Mouse (Mus musculus) embryonic facial prominence, embryonic 12.5 days (tissue): Measurements from ENCODE around the gene Evc2. TPM values are rescaled to one million over a fixed set of nuclear protein-coding genes. Genes with fewer than 3 reads are reported as not detected.

Source experiments
- ATAC-seq: fragments of 200-750 bp; cut with Nextera tagmentation; 2 replicates; pipeline ENCODE4 v1.8.0; 2017; ENCODE audit not compliant: insufficient number of reproducible peaks, insufficient read depth, low FRiP score, low TSS enrichment
- H3K27ac ChIP-seq: fragments of 300-500 bp; sonication (generic); 2 replicates; pipeline ENCODE4 v1.5.1; 2016; ENCODE audit warnings: mild to moderate bottlenecking
- H3K27me3 ChIP-seq: fragments of 300-500 bp; sonication (generic); 2 replicates; pipeline ENCODE4 v1.6.1; 2016; ENCODE audit warnings: mild to moderate bottlenecking, moderate library complexity
- H3K36me3 ChIP-seq: fragments of 300-500 bp; sonication (generic); 2 replicates; pipeline ENCODE4 v1.6.1; 2016; ENCODE audit warnings: mild to moderate bottlenecking
- H3K4me1 ChIP-seq: fragments of 300-500 bp; sonication (generic); 2 replicates; pipeline ENCODE4 v1.6.1; 2016
- H3K4me2 ChIP-seq: fragments of 300-500 bp; sonication (generic); replicated peaks from 2 replicates; pipeline ENCODE4 v1.6.1; 2016; ENCODE audit warnings: mild to moderate bottlenecking, moderate library complexity
- H3K4me3 ChIP-seq: fragments of 300-500 bp; sonication (generic); 2 replicates; pipeline ENCODE4 v1.5.1; 2016; ENCODE audit warnings: mild to moderate bottlenecking
- H3K9ac ChIP-seq: fragments of 300-500 bp; sonication (generic); 2 replicates; pipeline ENCODE4 v1.6.1; 2016; ENCODE audit warnings: mild to moderate bottlenecking, moderate library complexity
- H3K9me3 ChIP-seq: fragments of 300-500 bp; sonication (generic); 2 replicates; pipeline ENCODE4 v1.6.1; 2016; ENCODE audit warnings: mild to moderate bottlenecking, moderate library complexity
- WGBS: fragments of 180-500 bp; shearing (Covaris S2); methylation state at CpG from one replicate; pipeline ENCODE4 v1.1.7; 2016; 5-methylcytosine and 5-hydroxymethylcytosine counted together
- polyA plus RNA-seq: library from polyadenylated mRNA; unstranded; fragments of >200 nt; fragmentation: Nextera tagmentation; extraction: Ambion mirVana; gene quantifications from 2 replicates; pipeline ENCODE4 v1.2.1, GENCODE M21; 2016

Gene Evc2
- polyA plus RNA-seq, 1 experiment from 2014 or later: 25.1 TPM

DNA sequence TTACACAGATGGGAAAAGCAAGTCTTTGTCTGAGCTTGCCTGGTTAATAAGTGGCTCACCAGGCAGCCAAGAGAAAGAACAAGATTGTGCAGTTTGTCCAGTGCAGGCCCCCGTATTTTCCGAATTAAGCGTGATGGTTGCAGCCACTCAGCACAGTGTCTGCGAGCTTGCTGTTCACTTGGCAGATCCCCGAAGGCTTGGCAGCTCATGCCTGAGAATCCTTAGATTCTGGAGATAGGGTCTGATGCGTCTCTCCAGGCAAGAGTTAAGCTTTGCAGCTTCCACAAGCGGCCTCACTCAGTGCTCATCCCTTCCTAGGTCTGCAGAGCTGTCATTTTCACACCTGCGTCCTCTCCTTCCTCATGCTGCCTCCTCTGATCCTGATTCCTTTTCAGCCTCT, 30.5 kb downstream of the Evc2 start:
- peaks cover 42% of the 10 kb centered on the region for H3K36me3 ChIP-seq
- no peak overlapping the region for H3K9ac ChIP-seq
- ATAC-seq: no peak
- no peaks in the 10 kb centered on the region for H3K27me3 ChIP-seq
- H3K4me2 ChIP-seq: no peak overlapping the region
- H3K9me3 ChIP-seq: no peaks in the 10 kb centered on the region
- WGBS: 89% methylated on average over 8 of the region's 8 CpGs
- H3K4me3 ChIP-seq: no peak overlapping the region
- no peak overlapping the region for H3K27ac ChIP-seq
- H3K4me1 ChIP-seq: peaks cover 7% of the 10 kb centered on the region; the same call in 1 of the 2 replicates

DNA sequence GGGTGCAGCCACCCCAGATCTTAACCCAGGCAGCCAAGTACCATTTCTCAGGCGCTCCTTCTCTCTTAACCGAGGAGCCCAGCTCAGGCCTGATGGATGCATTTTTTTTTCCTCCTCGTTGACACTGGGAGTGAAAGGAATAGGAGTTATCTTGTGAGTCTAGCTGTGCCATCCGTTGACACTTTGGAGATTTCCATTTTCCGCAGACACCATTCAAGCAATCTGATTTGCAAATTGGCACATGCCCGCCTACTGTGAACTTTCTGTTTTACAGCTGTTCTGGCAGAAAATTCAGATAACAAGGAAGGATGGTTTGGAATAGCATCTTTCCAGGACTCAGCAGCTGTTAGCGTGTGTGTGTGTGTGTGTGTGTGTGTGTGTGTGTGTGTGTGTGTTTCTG, 39.1 kb downstream of the Evc2 start:
- ATAC-seq: no peak
- H3K4me1 ChIP-seq: no peaks in the 10 kb centered on the region
- H3K27ac ChIP-seq: no peak overlapping the region
- WGBS: 86% methylated on average over 7 of the region's 7 CpGs
- H3K4me3 ChIP-seq: no peak overlapping the region
- no peaks in the 10 kb centered on the region for H3K9me3 ChIP-seq
- H3K4me2 ChIP-seq: no peak overlapping the region
- no peak overlapping the region for H3K9ac ChIP-seq
- no peaks in the 10 kb centered on the region for H3K27me3 ChIP-seq
- H3K36me3 ChIP-seq: peaks cover 47% of the 10 kb centered on the region

DNA sequence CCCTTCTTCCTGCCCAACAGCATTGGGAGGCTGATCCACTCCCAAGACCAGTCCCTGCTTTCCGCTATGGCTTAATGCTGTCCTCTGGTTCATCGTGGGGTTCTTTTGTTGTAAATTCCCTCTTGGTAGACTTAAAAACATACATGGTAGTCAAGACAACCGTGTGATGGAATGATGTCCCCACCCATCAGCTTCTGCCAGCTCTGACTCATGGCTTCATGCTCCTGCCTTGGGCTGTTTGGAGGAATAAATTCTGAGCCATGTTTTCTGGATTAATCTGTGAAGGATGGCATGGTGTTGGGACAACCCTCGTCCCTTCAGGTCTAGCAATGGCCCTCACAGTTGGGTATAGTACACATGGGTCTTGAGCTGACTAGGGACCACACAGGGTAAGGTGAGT, 42.3 kb downstream of the Evc2 start:
- H3K36me3 ChIP-seq: peaks cover 58% of the 10 kb centered on the region
- H3K27me3 ChIP-seq: no peaks in the 10 kb centered on the region
- H3K27ac ChIP-seq: no peak overlapping the region
- H3K4me1 ChIP-seq: no peaks in the 10 kb centered on the region
- no peaks in the 10 kb centered on the region for H3K9me3 ChIP-seq
- no peak overlapping the region for H3K9ac ChIP-seq
- 92% methylated on average over 4 of the region's 4 CpGs for WGBS
- no peak overlapping the region for H3K4me3 ChIP-seq
- no peak overlapping the region for H3K4me2 ChIP-seq
- ATAC-seq: no peak

DNA sequence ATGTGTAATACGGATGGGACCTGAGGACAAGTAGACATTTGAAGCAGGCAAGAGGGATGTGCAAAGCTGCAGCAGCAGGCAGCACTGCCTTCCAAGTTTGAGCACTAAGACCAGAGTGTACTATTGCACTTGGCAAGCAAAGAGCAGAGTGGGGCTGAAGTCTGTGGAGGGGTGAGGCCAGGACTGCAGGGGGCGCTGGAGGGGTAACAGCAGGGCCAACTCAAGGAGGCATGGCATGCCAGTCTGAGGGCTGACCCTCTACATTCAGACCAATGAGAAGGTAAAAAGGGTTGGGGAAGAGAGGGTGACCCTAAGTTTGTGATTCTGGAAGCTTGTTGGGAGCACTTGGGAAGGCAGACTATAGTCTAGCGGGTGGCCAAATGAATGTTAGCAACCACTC, 45.3 kb downstream of the Evc2 start:
- 91% methylated on average over 3 of the region's 3 CpGs for WGBS
- Histone ChIP-seq H3K36me3 (peaks cover 81% of the 10 kb centered on the region), H3K9ac (no peak overlapping the region)

DNA sequence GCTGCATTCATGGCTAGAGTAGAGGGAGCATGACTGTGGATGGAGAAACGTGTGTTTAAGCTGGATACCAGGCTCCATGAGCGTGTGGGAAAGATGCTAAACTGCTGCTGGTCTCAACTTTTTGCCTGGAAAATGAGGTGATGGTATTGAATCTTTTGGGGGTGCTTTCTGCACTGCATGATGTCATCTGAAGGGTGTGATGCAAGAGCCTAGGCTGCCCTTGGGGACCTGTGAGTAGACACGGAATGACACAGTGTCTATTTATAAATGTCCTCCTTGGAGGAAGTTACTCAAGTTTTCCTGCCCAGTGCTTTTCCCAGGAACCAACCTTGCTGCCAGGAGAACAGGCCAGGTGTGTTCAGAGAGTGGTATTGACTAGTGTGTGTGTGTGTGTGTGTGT, 50.3 kb downstream of the Evc2 start:
- Histone ChIP-seq H3K4me1 (no peaks in the 10 kb centered on the region; the same call in 1 of the 2 replicates), H3K27ac (no peak overlapping the region), H3K4me3 (no peak overlapping the region), H3K4me2 (no peak overlapping the region), H3K27me3 (no peaks in the 10 kb centered on the region), H3K9ac (no peak overlapping the region), H3K9me3 (no peaks in the 10 kb centered on the region), H3K36me3 (peaks cover 54% of the 10 kb centered on the region)
- 92% methylated on average over 3 of the region's 3 CpGs for WGBS
- no peak for ATAC-seq

More for the DNA sequence above, 45.3 kb downstream of the Evc2 start:
- Histone ChIP-seq H3K4me2 (no peak overlapping the region), H3K27me3 (no peaks in the 10 kb centered on the region), H3K4me1 (no peaks in the 10 kb centered on the region), H3K27ac (no peak overlapping the region), H3K9me3 (no peaks in the 10 kb centered on the region), H3K4me3 (no peak overlapping the region)
- no peak for ATAC-seq

DNA sequence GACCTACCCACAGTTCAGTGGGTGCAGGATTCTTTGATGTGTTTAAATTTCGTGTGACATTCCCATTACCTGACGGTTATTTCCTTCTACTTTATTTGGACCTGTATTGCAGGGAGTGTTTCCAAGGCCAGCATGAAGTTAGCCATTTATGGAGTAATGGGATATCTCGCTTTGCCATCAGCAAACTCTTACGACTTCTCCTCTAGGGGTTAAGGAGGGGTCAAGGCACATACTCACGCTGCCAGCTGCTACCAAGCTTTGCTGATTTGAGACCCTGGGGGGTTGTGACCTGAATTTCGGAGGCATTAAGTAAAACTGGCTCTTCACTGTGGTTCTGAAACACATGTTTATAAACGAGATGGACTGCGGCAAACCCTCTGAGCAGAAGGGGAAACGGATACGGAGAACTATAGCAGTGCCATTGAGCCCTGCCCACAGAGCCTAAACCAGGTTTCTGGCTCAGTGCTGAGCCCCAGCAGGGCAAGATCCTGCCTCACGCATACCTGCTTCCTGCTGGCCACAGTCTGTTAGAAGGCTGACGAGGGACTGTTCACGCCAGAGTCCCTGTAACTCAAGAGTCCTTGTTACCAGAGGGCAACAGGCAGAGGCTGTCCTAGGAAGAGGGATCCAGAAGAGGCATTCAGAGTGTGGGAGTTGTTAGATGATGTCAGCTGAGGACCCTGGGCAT, 51.7 kb downstream of the Evc2 start:
- 40% methylated on average over 13 of the region's 13 CpGs for WGBS
- Histone ChIP-seq H3K9me3 (no peaks in the 10 kb centered on the region), H3K27ac (no peak overlapping the region), H3K36me3 (peaks cover 54% of the 10 kb centered on the region), H3K27me3 (no peaks in the 10 kb centered on the region), H3K9ac (no peak overlapping the region), H3K4me1 (no peaks in the 10 kb centered on the region; the same call in 1 of the 2 replicates), H3K4me2 (no peak overlapping the region), H3K4me3 (no peak overlapping the region)
- ATAC-seq: no peak

DNA sequence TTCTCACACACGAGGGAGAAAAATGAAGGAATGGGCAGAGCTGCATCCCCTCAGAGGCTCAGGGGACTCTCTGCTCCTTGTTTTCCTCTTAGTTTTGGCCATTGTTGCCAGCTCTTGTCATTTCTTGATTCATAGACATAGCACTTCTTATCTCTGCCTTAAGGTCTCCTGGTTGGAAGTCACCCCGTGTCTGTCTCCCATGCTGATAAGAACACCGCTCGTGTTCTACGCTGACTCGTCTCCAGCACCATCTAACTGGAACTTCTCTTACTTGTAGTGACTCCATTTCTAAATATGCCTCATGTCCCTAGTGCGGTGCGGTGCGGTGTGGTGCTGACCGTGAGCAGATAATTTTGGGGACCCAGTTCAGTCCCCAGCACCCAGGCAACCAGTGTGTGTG, 52.6 kb downstream of the Evc2 start:
- Histone ChIP-seq H3K4me2 (no peak overlapping the region), H3K9ac (no peak overlapping the region), H3K36me3 (peaks cover 54% of the 10 kb centered on the region), H3K27ac (no peak overlapping the region), H3K9me3 (no peaks in the 10 kb centered on the region), H3K4me3 (no peak overlapping the region), H3K4me1 (no peaks in the 10 kb centered on the region; the same call in 1 of the 2 replicates), H3K27me3 (no peaks in the 10 kb centered on the region)
- WGBS: 94% methylated on average over 10 of the region's 10 CpGs
- ATAC-seq: no peak

DNA sequence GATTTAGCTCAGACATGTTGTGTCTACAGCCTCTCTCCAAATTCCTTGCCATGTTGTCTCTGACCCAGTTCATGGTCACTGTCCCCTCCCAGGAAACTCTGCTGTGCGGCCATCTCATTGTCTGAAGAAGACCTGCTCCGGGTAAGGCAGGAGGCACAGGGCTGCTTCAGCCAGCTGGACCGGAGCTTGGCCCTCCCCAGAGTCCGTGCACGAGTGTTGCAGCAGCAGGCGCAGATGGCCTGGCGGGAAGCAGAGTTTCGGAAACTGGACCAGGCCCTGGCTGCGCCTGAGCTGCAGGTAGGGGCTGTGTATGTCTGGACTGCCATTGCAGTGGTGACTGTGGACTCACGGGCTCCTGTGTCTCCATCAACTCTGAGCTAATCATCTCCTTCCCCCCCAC, 53.6 kb downstream of the Evc2 start:
- Histone ChIP-seq H3K36me3 (peaks cover 47% of the 10 kb centered on the region), H3K4me3 (no peak overlapping the region), H3K27me3 (no peaks in the 10 kb centered on the region), H3K27ac (no peak overlapping the region), H3K4me1 (no peaks in the 10 kb centered on the region; the same call in 1 of the 2 replicates), H3K9me3 (no peaks in the 10 kb centered on the region), H3K9ac (no peak overlapping the region), H3K4me2 (no peak overlapping the region)
- no peak for ATAC-seq
- 87% methylated on average over 10 of the region's 10 CpGs for WGBS

DNA sequence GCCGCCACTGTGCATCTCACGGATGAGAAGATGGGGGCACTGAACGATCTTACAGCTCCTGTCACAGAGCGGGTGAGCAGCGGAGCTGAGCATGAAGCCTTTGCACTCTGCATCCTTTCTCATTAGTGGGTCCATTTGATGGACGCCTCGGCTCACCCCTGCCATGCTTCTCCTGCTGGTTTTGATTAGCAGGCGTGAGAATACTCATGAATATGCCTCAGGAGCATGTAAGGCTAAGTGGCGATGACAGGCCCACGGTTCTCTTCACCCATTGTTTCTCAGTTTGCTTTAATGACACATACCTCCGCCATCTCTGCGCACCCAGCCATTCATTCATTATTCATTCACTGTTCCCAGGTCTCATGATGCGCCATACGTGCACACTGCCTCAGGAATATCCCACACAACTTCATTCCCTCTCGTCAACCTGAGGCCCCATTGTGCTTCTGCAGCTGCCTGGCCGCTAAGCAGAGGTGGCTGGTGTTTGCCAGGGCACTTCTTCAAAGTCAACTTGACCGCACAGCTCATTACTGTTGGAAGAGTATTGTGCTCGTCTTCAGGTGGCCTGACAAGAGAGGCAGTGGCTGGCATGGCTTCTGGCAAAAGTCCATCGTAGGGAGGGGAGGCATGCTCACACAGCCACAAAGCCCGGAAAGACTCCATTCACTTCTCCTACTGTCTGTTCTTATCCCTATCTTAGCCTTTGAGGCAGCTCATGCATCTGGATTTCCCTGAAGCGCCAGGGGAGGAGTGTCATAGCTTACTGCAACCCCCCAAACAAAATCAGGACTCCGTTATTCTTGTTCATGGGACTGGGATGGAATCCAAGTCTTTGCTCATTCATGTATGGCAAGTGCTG, 57.1 kb downstream of the Evc2 start:
- H3K4me2 ChIP-seq: no peak overlapping the region
- no peak overlapping the region for H3K9ac ChIP-seq
- no peaks in the 10 kb centered on the region for H3K9me3 ChIP-seq
- H3K27ac ChIP-seq: no peak overlapping the region
- H3K36me3 ChIP-seq: peaks cover 43% of the 10 kb centered on the region
- 85% methylated on average over 22 of the region's 22 CpGs for WGBS
- ATAC-seq: no peak
- H3K4me3 ChIP-seq: no peak overlapping the region
- no peaks in the 10 kb centered on the region for H3K27me3 ChIP-seq
- no peaks in the 10 kb centered on the region for H3K4me1 ChIP-seq

DNA sequence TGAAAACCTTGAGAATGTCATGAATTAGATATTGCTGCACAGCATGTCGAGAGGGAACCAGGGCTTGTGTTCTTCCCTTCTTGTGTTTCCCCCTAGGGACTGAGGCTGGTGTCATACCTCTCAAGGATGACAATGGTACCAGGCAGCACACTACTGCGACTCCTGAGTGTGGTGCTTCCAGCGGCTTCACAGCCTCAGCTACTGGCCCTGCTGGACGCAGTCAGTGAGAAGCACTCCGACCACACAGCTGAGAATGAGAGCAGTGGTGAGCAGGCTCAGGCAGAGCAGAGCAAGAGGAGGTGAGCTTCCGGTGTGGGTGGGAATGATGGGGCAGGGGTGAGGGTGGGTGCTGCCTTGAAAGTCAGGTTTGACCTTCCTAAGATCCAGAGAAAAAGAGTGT, 80.7 kb downstream of the Evc2 start:
- no peaks in the 10 kb centered on the region for H3K9me3 ChIP-seq
- no peak overlapping the region for H3K4me3 ChIP-seq
- WGBS: 83% methylated on average over 6 of the region's 6 CpGs
- H3K4me1 ChIP-seq: no peaks in the 10 kb centered on the region
- no peak overlapping the region for H3K9ac ChIP-seq
- no peak overlapping the region for H3K27ac ChIP-seq
- H3K4me2 ChIP-seq: no peak overlapping the region
- peaks cover 47% of the 10 kb centered on the region for H3K36me3 ChIP-seq
- no peak for ATAC-seq
- H3K27me3 ChIP-seq: no peaks in the 10 kb centered on the region

DNA sequence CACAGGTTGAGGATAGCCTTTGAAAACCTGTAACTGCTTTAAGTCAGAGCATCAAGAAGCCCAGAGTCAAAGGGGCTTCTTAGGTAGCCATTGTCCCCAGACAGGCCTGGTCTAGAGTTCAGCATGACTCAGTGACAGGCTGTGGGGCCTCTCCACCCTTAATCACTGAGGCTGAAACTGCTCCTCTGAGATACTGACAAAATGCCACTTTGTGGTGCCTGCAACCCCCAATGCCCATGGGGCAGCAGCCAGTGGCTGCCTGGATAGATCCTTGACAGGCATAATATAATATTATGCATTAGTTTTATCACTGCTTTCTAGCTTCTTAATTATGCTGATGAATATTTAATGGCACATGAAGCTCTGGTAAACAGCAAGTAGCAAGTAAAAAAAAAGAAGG, 88.9 kb downstream of the Evc2 start:
- ATAC-seq: no peak
- H3K4me2 ChIP-seq: no peak overlapping the region
- peaks cover 28% of the 10 kb centered on the region for H3K36me3 ChIP-seq
- no peak overlapping the region for H3K27ac ChIP-seq
- no peaks in the 10 kb centered on the region for H3K9me3 ChIP-seq
- H3K9ac ChIP-seq: no peak overlapping the region
- no peaks in the 10 kb centered on the region for H3K4me1 ChIP-seq
- no peaks in the 10 kb centered on the region for H3K27me3 ChIP-seq
- H3K4me3 ChIP-seq: no peak overlapping the region

DNA sequence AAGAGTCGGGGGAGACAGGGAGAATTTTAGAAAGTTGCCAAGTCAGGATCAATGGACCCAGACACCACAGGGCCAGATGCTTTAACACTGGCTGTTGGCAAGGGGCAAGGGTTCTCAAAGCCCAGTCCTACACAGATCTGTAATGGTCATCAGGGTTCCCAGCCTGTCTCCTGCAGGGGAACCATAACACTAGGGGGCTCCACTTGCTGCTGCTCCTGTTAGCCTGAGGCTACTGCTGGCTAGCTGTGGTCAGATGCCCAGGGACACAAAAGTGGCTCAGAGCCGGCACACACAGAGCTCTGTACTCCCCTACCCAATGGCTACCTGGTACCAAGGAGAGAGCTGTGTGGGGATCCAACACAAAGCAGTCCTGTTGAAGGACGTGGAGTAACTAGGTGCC, 97.1 kb downstream of the Evc2 start:
- no peak overlapping the region for H3K4me2 ChIP-seq
- H3K4me3 ChIP-seq: no peak overlapping the region
- no peak overlapping the region for H3K27ac ChIP-seq
- H3K9me3 ChIP-seq: no peaks in the 10 kb centered on the region
- no peaks in the 10 kb centered on the region for H3K27me3 ChIP-seq
- no peaks in the 10 kb centered on the region for H3K4me1 ChIP-seq
- 64% methylated on average over 3 of the region's 3 CpGs for WGBS
- no peak for ATAC-seq
- H3K9ac ChIP-seq: no peak overlapping the region
- H3K36me3 ChIP-seq: no peaks in the 10 kb centered on the region
